Mouse (Mus musculus): ENCODE data around the gene Spats2l. TPM values are rescaled to one million over a fixed set of nuclear protein-coding genes. Genes with fewer than 3 reads are reported as not detected.

Gene Spats2l
- total and polyA plus RNA-seq, 3 experiments: not detected

DNA sequence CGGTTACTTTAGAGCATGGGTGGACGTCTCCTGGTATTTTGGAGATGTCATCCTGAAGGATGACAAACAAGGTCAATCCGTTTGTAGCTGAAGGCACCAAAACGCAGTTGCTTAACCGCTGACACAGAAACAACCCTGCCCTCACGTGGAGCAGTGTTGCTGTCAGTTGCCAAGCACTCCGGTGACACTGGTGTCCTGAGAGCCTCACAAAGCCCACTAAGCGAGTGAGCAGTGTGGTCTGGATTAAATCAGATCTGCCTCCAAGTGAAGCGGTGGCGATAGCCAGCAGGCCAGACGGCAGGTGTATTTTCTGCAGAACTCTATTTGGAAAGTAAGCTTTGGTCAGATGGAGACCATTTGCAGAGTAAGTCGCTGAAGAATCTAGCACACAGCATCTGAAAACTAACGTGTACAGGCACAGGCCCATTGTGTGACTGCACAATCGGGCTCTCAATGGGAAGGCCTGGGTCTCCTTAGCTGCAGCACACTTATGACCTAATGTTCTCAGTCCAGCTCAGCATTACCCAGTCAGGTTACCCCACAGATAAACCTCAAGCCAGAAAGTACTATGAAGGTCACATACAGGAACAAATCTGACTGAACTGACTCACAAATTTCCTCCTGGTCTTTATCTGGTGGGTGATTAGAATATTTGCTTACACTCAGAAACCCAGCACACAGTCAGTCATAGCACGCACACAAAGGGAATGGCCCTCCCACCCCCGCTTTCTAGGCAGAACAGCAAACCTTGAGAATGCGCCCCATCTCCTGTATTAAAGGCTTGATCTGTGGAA, 51.2 kb downstream of the Spats2l start:
- Histone ChIP-seq H3K9me3 (replicated peaks; ENCODE audit: insufficient read depth, low read length) (no peaks in the 10 kb centered on the region), H3K36me3 (ENCODE audit: control insufficient read depth in 1 of 2, insufficient read depth in 2 of 2, low read length in 2 of 2) (no peaks in the 10 kb centered on the region), H3K9ac (ENCODE audit: control insufficient read depth, low read depth, low read length, poor library complexity, severe bottlenecking) (no peak overlapping the region), H3K79me2 (ENCODE audit: control insufficient read depth, insufficient read depth, low read length, poor library complexity) (no peaks in the 10 kb centered on the region), H3K4me1 (ENCODE audit: control insufficient read depth in 1 of 2, insufficient read depth in 2 of 2, low read length in 2 of 2) (no peaks in the 10 kb centered on the region), H3K4me3 (ENCODE audit: control insufficient read depth in 1 of 2, insufficient read depth in 1 of 2, low read depth in 2 of 2, low read length in 2 of 2) (no peak overlapping the region), H3K27me3 (ENCODE audit: control insufficient read depth in 1 of 2, insufficient read depth in 2 of 2, low read length in 2 of 2) (no peaks in the 10 kb centered on the region), H3K27ac (ENCODE audit: control insufficient read depth, low read depth, low read length) (no peak overlapping the region)
- no peak for DNase-seq (ENCODE audit: low read depth, low spot score)
- TF ChIP-seq GABPA (IDR thresholded peaks at IDR 0.05; ENCODE audit: low read depth, low read length) (no peak), MXI1 (IDR thresholded peaks at IDR 0.05; ENCODE audit: low read depth, low read length) (no peak)

DNA sequence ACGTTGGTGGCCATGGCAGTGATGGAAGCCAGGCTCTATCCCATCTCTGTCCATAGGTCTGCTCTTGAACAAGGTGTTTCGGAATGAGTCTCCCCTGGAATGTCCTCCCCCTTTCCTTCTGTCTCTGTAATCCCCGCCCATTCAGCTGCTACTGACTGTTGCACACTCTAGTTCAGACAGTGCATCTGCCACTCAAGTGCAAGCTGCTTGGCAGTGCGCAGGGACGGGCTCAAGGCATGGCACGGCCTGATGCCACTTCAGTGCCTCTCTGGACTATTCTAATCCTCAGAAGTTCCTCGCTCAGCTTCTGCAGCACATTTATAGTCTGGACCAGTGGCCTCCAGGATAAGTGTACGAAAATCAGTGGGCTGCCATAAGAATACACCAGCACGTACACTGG, 52.3 kb downstream of the Spats2l start:
- H3K9ac ChIP-seq (ENCODE audit: control insufficient read depth, low read depth, low read length, poor library complexity, severe bottlenecking): no peak overlapping the region
- no peaks in the 10 kb centered on the region for H3K36me3 ChIP-seq (ENCODE audit: control insufficient read depth in 1 of 2, insufficient read depth in 2 of 2, low read length in 2 of 2)
- no peak for TF ChIP-seq ETS1 (IDR thresholded peaks at IDR 0.05; ENCODE audit: low read depth, low read length)
- TF ChIP-seq CHD2 (IDR thresholded peaks at IDR 0.05; ENCODE audit: low read length): no peak
- TF ChIP-seq RAD21 (IDR thresholded peaks at IDR 0.05; ENCODE audit: low read depth, low read length): no peak
- no peak for TF ChIP-seq TCF12 (IDR thresholded peaks at IDR 0.05; ENCODE audit: low read depth, low read length)
- TF ChIP-seq TBP (IDR thresholded peaks at IDR 0.05; ENCODE audit: low read depth, low read length): no peak
- no peak for TF ChIP-seq MAZ (IDR thresholded peaks at IDR 0.05; ENCODE audit: low read depth, low read length)
- TF ChIP-seq ZMIZ1 (IDR thresholded peaks at IDR 0.05; ENCODE audit: low read depth, low read length): no peak
- no peak for TF ChIP-seq ELF1 (IDR thresholded peaks at IDR 0.05; ENCODE audit: low read depth, low read length)
- no peak for TF ChIP-seq HCFC1 (IDR thresholded peaks at IDR 0.05; ENCODE audit: low read depth, low read length)
- no peak for TF ChIP-seq SIN3A (IDR thresholded peaks at IDR 0.05; ENCODE audit: low read length)
- no peak for TF ChIP-seq MAFK (IDR thresholded peaks at IDR 0.05; ENCODE audit: borderline replicate concordance, low read depth, low read length)
- no peak for TF ChIP-seq TAL1 (IDR thresholded peaks at IDR 0.05; ENCODE audit: low read length)
- no peak for TF ChIP-seq ZNF384 (IDR thresholded peaks at IDR 0.05; ENCODE audit: low read depth, low read length)
- no peak for TF ChIP-seq KAT2A (conservative IDR thresholded peaks at IDR 0.05; ENCODE audit: low read depth, low read length)
- no peak for TF ChIP-seq EP300 (IDR thresholded peaks at IDR 0.05; ENCODE audit: low read depth in 1 of 2, low read length in 2 of 2)
- no peaks in the 10 kb centered on the region for H3K79me2 ChIP-seq (ENCODE audit: control insufficient read depth, insufficient read depth, low read length, poor library complexity)
- no peak overlapping the region for H3K4me3 ChIP-seq (ENCODE audit: control insufficient read depth in 1 of 2, insufficient read depth in 1 of 2, low read depth in 2 of 2, low read length in 2 of 2)
- H3K9me3 ChIP-seq (replicated peaks; ENCODE audit: insufficient read depth, low read length): no peaks in the 10 kb centered on the region
- no peak overlapping the region for H3K27ac ChIP-seq (ENCODE audit: control insufficient read depth, low read depth, low read length)
- no peaks in the 10 kb centered on the region for H3K27me3 ChIP-seq (ENCODE audit: control insufficient read depth in 1 of 2, insufficient read depth in 2 of 2, low read length in 2 of 2)
- no peaks in the 10 kb centered on the region for H3K4me1 ChIP-seq (ENCODE audit: control insufficient read depth in 1 of 2, insufficient read depth in 2 of 2, low read length in 2 of 2)
- no peak for DNase-seq (ENCODE audit: low read depth, low spot score)

Data from MEL (cell line).